Mouse (Mus musculus): Measurements from ENCODE around the gene Serhl. TPM values are rescaled to one million over a fixed set of nuclear protein-coding genes. Genes with fewer than 3 reads are reported as not detected.
A peak's percentile ranks its signal among the peaks of the same experiment; 100 is the strongest.

Gene Serhl
- polyA plus RNA-seq, 1 experiment from 2014 or later: 54.5 TPM

DNA sequence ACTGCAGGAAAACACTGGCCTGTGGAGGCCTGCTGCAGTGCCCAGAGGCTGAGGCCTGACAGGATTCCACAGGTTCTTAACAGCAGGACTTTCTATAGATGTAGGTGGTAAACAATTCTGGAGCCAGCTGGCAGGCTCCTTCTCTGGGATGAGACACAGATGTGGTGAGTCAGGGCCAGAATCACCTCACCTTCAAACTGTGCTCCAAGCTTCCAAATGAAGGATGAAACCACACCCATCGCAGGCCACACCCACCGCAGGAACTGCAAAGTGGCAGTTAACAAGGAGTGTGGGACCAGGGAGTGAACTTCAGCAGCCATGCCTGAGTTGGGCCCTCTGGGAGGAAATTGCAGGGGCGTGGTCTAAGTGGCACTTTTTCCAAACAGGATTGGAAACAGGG lies 1.6 kb downstream of the Serhl start:
- 48% methylated on average over 3 of the region's 3 CpGs for WGBS
- H3K27ac ChIP-seq (ENCODE audit: low read depth, low read length): no peak overlapping the region
- no peak overlapping the region for H3K4me2 ChIP-seq (replicated peaks; ENCODE audit: low read depth, low read length)
- H3K9ac ChIP-seq (ENCODE audit: low read depth, low read length): no peak overlapping the region
- H3K36me3 ChIP-seq (ENCODE audit: control insufficient read depth, insufficient read depth, low read length): no peaks in the 10 kb centered on the region
- H3K4me3 ChIP-seq (ENCODE audit: low read length): no peak overlapping the region
- ATAC-seq (ENCODE audit: low FRiP score, low TSS enrichment): no peak
- no peaks in the 10 kb centered on the region for H3K4me1 ChIP-seq (ENCODE audit: control insufficient read depth, insufficient read depth, low read length)
- H3K27me3 ChIP-seq (ENCODE audit: control insufficient read depth, insufficient read depth, low read length): peaks cover 10% of the 10 kb centered on the region; the same call in 1 of the 2 replicates
- no peaks in the 10 kb centered on the region for H3K9me3 ChIP-seq (ENCODE audit: control insufficient read depth, low read length)

DNA sequence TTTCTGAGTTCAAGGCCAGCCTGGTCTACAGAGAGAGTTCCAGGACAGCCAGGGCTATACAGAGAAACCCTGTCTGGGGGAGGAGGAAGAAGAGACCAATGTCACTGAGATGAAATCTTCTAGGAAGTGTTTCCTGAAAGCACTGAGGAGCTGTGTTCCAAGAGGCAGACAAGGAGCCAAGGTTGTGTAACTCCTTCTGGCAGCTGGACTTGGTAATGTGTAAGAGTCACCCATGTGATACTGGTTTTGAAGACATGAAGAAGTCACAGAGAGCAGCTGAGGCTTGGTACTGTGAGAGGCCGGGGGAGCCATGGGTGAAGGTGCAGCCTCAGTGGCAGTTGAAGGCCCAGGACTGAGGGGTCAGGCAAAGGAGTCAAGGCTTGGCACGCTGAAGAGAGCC lies 4.4 kb downstream of the Serhl start:
- 73% methylated on average over 2 of the region's 2 CpGs for WGBS
- no peak for ATAC-seq (ENCODE audit: low FRiP score, low TSS enrichment)

DNA sequence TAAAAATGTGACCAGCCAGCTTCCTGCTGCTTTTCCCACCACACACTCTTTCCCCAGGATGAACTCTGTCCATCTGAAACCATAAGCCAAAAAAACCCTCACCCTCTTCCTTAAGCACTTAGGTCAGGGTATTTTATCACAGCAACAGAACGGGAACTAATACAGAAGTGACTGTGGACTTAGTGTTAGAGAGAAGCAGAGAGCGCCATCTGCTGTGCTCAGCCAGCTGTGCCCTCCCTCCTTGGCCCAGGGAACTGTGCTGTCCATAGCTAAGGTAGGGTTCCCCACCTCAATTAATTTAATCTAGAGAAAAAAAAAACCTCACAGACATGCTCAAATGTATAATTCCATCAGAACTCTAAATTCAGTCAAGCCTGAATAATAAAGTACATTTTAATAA lies 6.6 kb downstream of the Serhl start:
- H3K9ac ChIP-seq (ENCODE audit: low read depth, low read length): no peak overlapping the region

More for the DNA sequence above, 4.4 kb downstream of the Serhl start:
- Histone ChIP-seq H3K9ac (ENCODE audit: low read depth, low read length) (no peak overlapping the region), H3K9me3 (ENCODE audit: control insufficient read depth, low read length) (no peaks in the 10 kb centered on the region), H3K36me3 (ENCODE audit: control insufficient read depth, insufficient read depth, low read length) (no peaks in the 10 kb centered on the region), H3K4me1 (ENCODE audit: control insufficient read depth, insufficient read depth, low read length) (no peaks in the 10 kb centered on the region), H3K27me3 (ENCODE audit: control insufficient read depth, insufficient read depth, low read length) (peaks cover 10% of the 10 kb centered on the region; the same call in 1 of the 2 replicates), H3K4me3 (ENCODE audit: low read length) (no peak overlapping the region), H3K4me2 (replicated peaks; ENCODE audit: low read depth, low read length) (no peak overlapping the region), H3K27ac (ENCODE audit: low read depth, low read length) (no peak overlapping the region)

DNA sequence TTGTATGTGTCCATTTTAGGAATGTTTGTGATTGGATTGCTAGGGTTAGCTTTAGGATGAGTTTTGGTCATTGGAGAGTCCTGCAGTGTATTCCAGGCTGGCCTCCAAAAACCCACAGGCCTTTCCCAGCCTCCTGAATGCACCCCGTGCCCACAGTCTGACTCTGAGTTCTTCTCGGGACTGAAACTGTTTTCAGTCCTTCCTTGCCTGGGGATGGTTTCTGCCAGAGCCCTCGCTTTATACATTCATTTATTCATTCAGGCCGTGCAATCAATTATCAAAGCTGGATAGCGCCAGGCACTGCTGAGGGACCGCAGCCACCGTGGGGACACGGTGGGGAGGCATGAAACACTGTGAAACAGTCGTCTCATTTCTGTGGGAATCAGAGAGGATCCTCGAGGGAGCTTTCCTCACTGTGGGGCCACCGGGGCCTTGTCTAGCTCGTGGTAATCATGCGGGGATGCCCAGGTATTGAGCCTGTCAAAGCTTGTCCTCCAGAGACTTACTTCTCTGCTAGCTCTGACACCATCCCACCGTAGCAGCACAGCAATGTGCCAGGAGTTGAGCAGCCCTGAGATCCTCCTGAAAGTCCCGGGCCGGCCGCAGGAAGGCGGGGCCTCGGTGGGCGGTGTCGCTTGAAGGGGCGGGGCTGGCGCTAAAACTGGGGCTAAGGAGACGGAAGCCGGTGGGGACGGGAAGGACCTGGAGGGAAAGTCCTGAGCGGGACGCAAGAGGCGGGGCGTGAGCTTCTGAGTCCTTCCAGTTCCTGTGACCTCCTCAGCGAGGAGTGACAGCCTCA lies 10.4 kb downstream of the Serhl start:
- no peaks in the 10 kb centered on the region for H3K36me3 ChIP-seq (ENCODE audit: control insufficient read depth, insufficient read depth, low read length)
- peak; percentile 92 for ATAC-seq (ENCODE audit: low FRiP score, low TSS enrichment)
- no peaks in the 10 kb centered on the region for H3K9me3 ChIP-seq (ENCODE audit: control insufficient read depth, low read length)
- H3K27ac ChIP-seq (ENCODE audit: low read depth, low read length): no peak overlapping the region
- peak overlapping the region; percentile 82 for H3K4me2 ChIP-seq (replicated peaks; ENCODE audit: low read depth, low read length)
- H3K9ac ChIP-seq (ENCODE audit: low read depth, low read length): peak overlapping the region; percentile 81
- peaks cover 10% of the 10 kb centered on the region; the same call in 1 of the 2 replicates for H3K4me1 ChIP-seq (ENCODE audit: control insufficient read depth, insufficient read depth, low read length)
- no peaks in the 10 kb centered on the region for H3K27me3 ChIP-seq (ENCODE audit: control insufficient read depth, insufficient read depth, low read length)
- 3% methylated on average over 31 of the region's 31 CpGs for WGBS
- H3K4me3 ChIP-seq (ENCODE audit: low read length): peak overlapping the region; percentile 62

More for the DNA sequence above, 6.6 kb downstream of the Serhl start:
- 50% methylated on average over 2 of the region's 2 CpGs for WGBS
- H3K36me3 ChIP-seq (ENCODE audit: control insufficient read depth, insufficient read depth, low read length): no peaks in the 10 kb centered on the region
- ATAC-seq (ENCODE audit: low FRiP score, low TSS enrichment): no peak
- H3K4me1 ChIP-seq (ENCODE audit: control insufficient read depth, insufficient read depth, low read length): peaks cover 10% of the 10 kb centered on the region; the same call in 1 of the 2 replicates
- H3K27ac ChIP-seq (ENCODE audit: low read depth, low read length): no peak overlapping the region
- no peaks in the 10 kb centered on the region for H3K9me3 ChIP-seq (ENCODE audit: control insufficient read depth, low read length)
- H3K4me2 ChIP-seq (replicated peaks; ENCODE audit: low read depth, low read length): no peak overlapping the region
- no peak overlapping the region for H3K4me3 ChIP-seq (ENCODE audit: low read length)
- no peaks in the 10 kb centered on the region for H3K27me3 ChIP-seq (ENCODE audit: control insufficient read depth, insufficient read depth, low read length)

DNA sequence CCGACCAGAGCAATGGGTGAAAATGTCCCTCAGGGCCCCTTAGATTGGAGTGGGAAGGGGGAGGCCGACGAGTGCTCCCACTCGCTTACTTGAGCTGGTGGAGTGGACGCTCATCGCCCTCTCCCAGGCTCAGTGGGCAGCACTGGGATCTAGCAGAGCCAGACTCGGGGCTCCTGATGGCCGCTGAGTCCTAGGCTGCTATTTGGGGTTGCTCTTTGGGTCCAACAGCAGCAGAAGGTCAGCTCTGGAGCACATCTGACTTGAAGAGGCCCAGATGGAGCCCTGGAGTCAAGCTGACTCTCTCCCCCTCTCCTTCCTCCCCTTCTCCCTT lies 11.0 kb downstream of the Serhl start:
- peak overlapping the region; percentile 82 for H3K4me2 ChIP-seq (replicated peaks; ENCODE audit: low read depth, low read length)
- no peaks in the 10 kb centered on the region for H3K9me3 ChIP-seq (ENCODE audit: control insufficient read depth, low read length)
- peaks cover 10% of the 10 kb centered on the region; the same call in 1 of the 2 replicates for H3K4me1 ChIP-seq (ENCODE audit: control insufficient read depth, insufficient read depth, low read length)
- WGBS: 1% methylated on average over 8 of the region's 8 CpGs
- H3K27me3 ChIP-seq (ENCODE audit: control insufficient read depth, insufficient read depth, low read length): no peaks in the 10 kb centered on the region
- peak overlapping the region; percentile 62 for H3K4me3 ChIP-seq (ENCODE audit: low read length)
- H3K9ac ChIP-seq (ENCODE audit: low read depth, low read length): peak overlapping the region; percentile 81
- ATAC-seq (ENCODE audit: low FRiP score, low TSS enrichment): no peak
- no peak overlapping the region for H3K27ac ChIP-seq (ENCODE audit: low read depth, low read length)
- H3K36me3 ChIP-seq (ENCODE audit: control insufficient read depth, insufficient read depth, low read length): no peaks in the 10 kb centered on the region

DNA sequence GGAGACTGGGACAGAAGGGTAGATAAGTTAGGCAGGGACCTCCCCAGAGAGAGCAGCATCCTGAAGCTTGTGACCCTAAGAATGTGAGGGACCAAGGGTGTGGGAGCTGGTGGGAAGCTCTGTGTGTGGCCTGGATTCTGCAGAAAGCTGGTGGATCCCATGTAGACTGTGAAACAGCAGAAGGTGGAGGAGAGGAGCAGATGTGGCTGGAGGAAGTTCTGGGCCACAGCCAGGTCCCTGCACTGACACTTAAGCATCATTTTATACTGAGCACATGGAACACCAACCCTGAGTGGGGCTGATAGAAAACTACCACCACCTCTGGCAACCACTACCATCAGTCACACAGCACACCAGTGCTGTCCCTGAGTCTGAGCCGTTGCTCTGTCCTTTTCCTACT lies 13.8 kb downstream of the Serhl start:
- 57% methylated on average over 1 of the region's 1 CpGs for WGBS

DNA sequence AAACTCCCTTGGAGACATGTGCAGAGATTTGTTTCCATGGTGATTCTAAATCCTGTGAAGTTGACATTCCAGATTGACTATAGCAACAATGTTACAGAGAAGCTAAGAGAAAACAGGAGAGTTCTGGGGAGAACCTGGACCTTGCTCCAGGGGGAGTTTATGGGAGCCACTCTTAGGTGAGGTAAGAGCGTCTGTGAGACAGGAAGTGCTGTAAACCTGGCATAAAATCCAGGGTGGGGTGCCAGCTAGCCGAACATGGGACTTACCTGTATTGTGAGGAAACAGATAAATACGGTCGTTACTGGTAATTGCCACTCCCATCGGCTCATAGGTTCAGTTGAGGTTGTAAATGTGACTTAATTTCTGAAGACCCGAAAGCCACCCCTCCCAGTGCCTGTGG lies 17.1 kb downstream of the Serhl start:
- Histone ChIP-seq H3K9ac (ENCODE audit: low read depth, low read length) (no peak overlapping the region), H3K27me3 (ENCODE audit: control insufficient read depth, insufficient read depth, low read length) (no peaks in the 10 kb centered on the region), H3K4me3 (ENCODE audit: low read length) (no peak overlapping the region), H3K9me3 (ENCODE audit: control insufficient read depth, low read length) (no peaks in the 10 kb centered on the region), H3K27ac (ENCODE audit: low read depth, low read length) (no peak overlapping the region), H3K36me3 (ENCODE audit: control insufficient read depth, insufficient read depth, low read length) (no peaks in the 10 kb centered on the region), H3K4me1 (ENCODE audit: control insufficient read depth, insufficient read depth, low read length) (no peaks in the 10 kb centered on the region), H3K4me2 (replicated peaks; ENCODE audit: low read depth, low read length) (no peak overlapping the region)
- ATAC-seq (ENCODE audit: low FRiP score, low TSS enrichment): no peak
- 55% methylated on average over 6 of the region's 6 CpGs for WGBS

More for the DNA sequence above, 13.8 kb downstream of the Serhl start:
- H3K27ac ChIP-seq (ENCODE audit: low read depth, low read length): no peak overlapping the region
- no peak overlapping the region for H3K4me2 ChIP-seq (replicated peaks; ENCODE audit: low read depth, low read length)
- H3K9ac ChIP-seq (ENCODE audit: low read depth, low read length): no peak overlapping the region
- no peaks in the 10 kb centered on the region for H3K27me3 ChIP-seq (ENCODE audit: control insufficient read depth, insufficient read depth, low read length)
- peaks cover 10% of the 10 kb centered on the region; the same call in 1 of the 2 replicates for H3K4me1 ChIP-seq (ENCODE audit: control insufficient read depth, insufficient read depth, low read length)
- no peak overlapping the region for H3K4me3 ChIP-seq (ENCODE audit: low read length)
- ATAC-seq (ENCODE audit: low FRiP score, low TSS enrichment): no peak
- no peaks in the 10 kb centered on the region for H3K9me3 ChIP-seq (ENCODE audit: control insufficient read depth, low read length)
- H3K36me3 ChIP-seq (ENCODE audit: control insufficient read depth, insufficient read depth, low read length): no peaks in the 10 kb centered on the region

DNA sequence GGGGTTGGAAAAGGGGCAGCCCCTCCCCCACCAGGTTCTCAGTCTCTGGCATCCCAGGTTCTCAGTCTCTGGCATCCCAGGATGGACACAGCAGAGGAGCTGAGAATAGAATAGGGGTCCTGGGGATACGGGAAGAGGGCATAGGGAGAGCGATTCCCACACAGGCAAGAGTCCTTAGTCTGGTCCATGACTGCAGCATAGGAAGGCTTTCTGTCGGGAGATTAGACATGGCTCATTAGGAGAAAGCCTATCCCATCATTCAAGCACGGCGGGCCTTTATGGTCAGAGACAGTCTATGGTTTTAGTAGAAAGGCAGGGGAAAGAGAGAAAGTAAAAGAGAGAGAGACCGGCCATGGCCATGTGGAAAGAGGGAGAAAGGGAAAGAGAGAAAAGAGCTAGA lies 18.5 kb downstream of the Serhl start:
- Histone ChIP-seq H3K9ac (ENCODE audit: low read depth, low read length) (no peak overlapping the region), H3K27ac (ENCODE audit: low read depth, low read length) (no peak overlapping the region), H3K9me3 (ENCODE audit: control insufficient read depth, low read length) (no peaks in the 10 kb centered on the region), H3K4me3 (ENCODE audit: low read length) (no peak overlapping the region), H3K4me1 (ENCODE audit: control insufficient read depth, insufficient read depth, low read length) (0 out of 2 replicates have a peak, but pooled peaks cover 2% of the 10 kb centered on the region), H3K4me2 (replicated peaks; ENCODE audit: low read depth, low read length) (no peak overlapping the region), H3K36me3 (ENCODE audit: control insufficient read depth, insufficient read depth, low read length) (no peaks in the 10 kb centered on the region), H3K27me3 (ENCODE audit: control insufficient read depth, insufficient read depth, low read length) (no peaks in the 10 kb centered on the region)
- WGBS: 43% methylated on average over 6 of the region's 6 CpGs
- ATAC-seq (ENCODE audit: low FRiP score, low TSS enrichment): no peak

DNA sequence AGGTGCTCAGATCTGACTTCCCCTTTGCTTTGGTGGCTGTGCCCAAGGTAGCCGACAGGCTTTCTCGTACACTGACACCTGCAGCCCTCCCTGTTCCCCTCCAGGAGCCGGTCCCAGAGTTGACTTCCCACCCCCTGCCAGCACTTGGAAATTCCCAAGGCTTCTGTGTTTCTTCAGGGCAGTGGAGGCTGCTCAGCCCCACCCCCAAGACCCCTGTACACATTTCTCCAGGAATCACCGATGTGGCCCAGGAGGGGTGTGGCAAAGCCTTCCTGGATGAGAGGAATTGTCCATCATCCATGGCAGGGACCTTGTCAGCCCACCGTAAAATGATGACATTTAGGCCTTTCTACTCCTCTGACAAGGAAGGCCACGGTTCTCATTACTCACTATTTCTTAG lies 22.0 kb downstream of the Serhl start:
- H3K9me3 ChIP-seq (ENCODE audit: control insufficient read depth, low read length): no peaks in the 10 kb centered on the region
- 66% methylated on average over 6 of the region's 6 CpGs for WGBS
- peaks cover 7% of the 10 kb centered on the region for H3K36me3 ChIP-seq (ENCODE audit: control insufficient read depth, insufficient read depth, low read length)
- no peak overlapping the region for H3K4me2 ChIP-seq (replicated peaks; ENCODE audit: low read depth, low read length)
- no peak for ATAC-seq (ENCODE audit: low FRiP score, low TSS enrichment)
- 0 out of 2 replicates have a peak, but pooled peaks cover 5% of the 10 kb centered on the region for H3K4me1 ChIP-seq (ENCODE audit: control insufficient read depth, insufficient read depth, low read length)
- H3K27ac ChIP-seq (ENCODE audit: low read depth, low read length): no peak overlapping the region
- H3K9ac ChIP-seq (ENCODE audit: low read depth, low read length): no peak overlapping the region
- no peaks in the 10 kb centered on the region for H3K27me3 ChIP-seq (ENCODE audit: control insufficient read depth, insufficient read depth, low read length)
- no peak overlapping the region for H3K4me3 ChIP-seq (ENCODE audit: low read length)

Measured in kidney, embryonic 14.5 days (tissue).